Mouse (Mus musculus) embryonic facial prominence, embryonic 11.5 days (tissue): Measurements from ENCODE around the gene Gm39115. TPM values are rescaled to one million over a fixed set of nuclear protein-coding genes. Genes with fewer than 3 reads are reported as not detected.
"Not testable (repeated sequence)": the region's sequence is repeated elsewhere in the genome, so short reads cannot be mapped to it uniquely, and the experiment has no call there.

Experiments
- ATAC-seq: fragments of 200-750 bp; cut with Nextera tagmentation; replicated peaks from 2 replicates; pipeline ENCODE4 v1.8.0; 2017; ENCODE audit warnings: low read depth; ENCODE audit not compliant: insufficient number of reproducible peaks, low FRiP score, low TSS enrichment
- DNase-seq: peaks from one replicate; pipeline ENCODE4 v3.0.0-alpha.2; 2015; ENCODE audit warnings: low spot score
- H3K27ac ChIP-seq: fragments of 300-500 bp; sonication (generic); replicated peaks from 2 replicates; pipeline ENCODE4 v1.5.1; 2014; ENCODE audit warnings: mild to moderate bottlenecking, low read depth, low read length, control low read depth
- H3K27me3 ChIP-seq: fragments of 300-500 bp; sonication (generic); 2 replicates; pipeline ENCODE4 v1.6.1; 2014; ENCODE audit warnings: mild to moderate bottlenecking, low read length, moderate library complexity, mixed read lengths; ENCODE audit not compliant: control insufficient read depth, insufficient read depth
- H3K36me3 ChIP-seq: fragments of 300-500 bp; sonication (generic); replicated peaks from 2 replicates; pipeline ENCODE4 v1.6.1; 2014; ENCODE audit warnings: low read depth, mild to moderate bottlenecking, low read length, moderate library complexity, mixed read lengths; ENCODE audit not compliant: control insufficient read depth, insufficient read depth
- H3K4me1 ChIP-seq: fragments of 300-500 bp; sonication (generic); 2 replicates; pipeline ENCODE4 v1.6.1; 2014; ENCODE audit warnings: low read length, mixed read lengths; ENCODE audit not compliant: control insufficient read depth, insufficient read depth
- H3K4me2 ChIP-seq: fragments of 300-500 bp; sonication (generic); 2 replicates; pipeline ENCODE4 v1.6.1; 2014; ENCODE audit warnings: low read depth, mild to moderate bottlenecking, control low read depth, low read length, moderate library complexity
- H3K4me3 ChIP-seq: fragments of 300-500 bp; sonication (generic); 2 replicates; pipeline ENCODE4 v1.5.1; 2014; ENCODE audit warnings: low read depth, low read length, control low read depth
- H3K9ac ChIP-seq: fragments of 300-500 bp; sonication (generic); replicated peaks from 2 replicates; pipeline ENCODE4 v1.6.1; 2014; ENCODE audit warnings: mild to moderate bottlenecking, control low read depth, low read length
- H3K9me3 ChIP-seq: fragments of 300-500 bp; sonication (generic); replicated peaks from 2 replicates; pipeline ENCODE4 v1.6.1; 2016; ENCODE audit warnings: mild to moderate bottlenecking, low read length, inconsistent platforms, mixed read lengths; ENCODE audit not compliant: control insufficient read depth
- WGBS: fragments of 180-500 bp; shearing (Covaris S2); extraction: QIAGEN DNeasy Blood & Tissue Kit; methylation state at CpG from one replicate; pipeline ENCODE4 v1.1.7; 2014; 5-methylcytosine and 5-hydroxymethylcytosine counted together
- polyA plus RNA-seq: library from polyadenylated mRNA; unstranded; fragments of >200 nt; fragmentation: Nextera tagmentation; extraction: Ambion mirVana; gene quantifications from 2 replicates; pipeline ENCODE4 v1.2.1, GENCODE M21; 2014

Gene Gm39115
- polyA plus RNA-seq, 1 experiment from 2014 or later: not detected

GRCm38 (mm10) chr7:142134206-142134995 is 1.4 kb downstream of the Gm39115 start:
- H3K4me3 ChIP-seq: no peak overlapping the region
- DNase-seq: no peak
- no peak overlapping the region for H3K4me2 ChIP-seq
- ATAC-seq: no peak
- no peaks in the 10 kb centered on the region; the same call in 1 of the 2 replicates for H3K27me3 ChIP-seq
- H3K9me3 ChIP-seq: no peaks in the 10 kb centered on the region
- H3K9ac ChIP-seq: no peak overlapping the region
- no peak overlapping the region for H3K27ac ChIP-seq
- H3K36me3 ChIP-seq: no peaks in the 10 kb centered on the region
- WGBS: 61% methylated on average over 4 of the region's 4 CpGs
- no peaks in the 10 kb centered on the region for H3K4me1 ChIP-seq

GRCm38 (mm10) chr7:142128843-142129242 is 7.0 kb downstream of the Gm39115 start:
- ATAC-seq (no peak), DNase-seq (no peak)
- Histone ChIP-seq H3K9me3 (no peaks in the 10 kb centered on the region), H3K27me3 (no peaks in the 10 kb centered on the region), H3K27ac (no peak overlapping the region), H3K4me1 (no peaks in the 10 kb centered on the region), H3K9ac (no peak overlapping the region), H3K36me3 (no peaks in the 10 kb centered on the region), H3K4me3 (no peak overlapping the region), H3K4me2 (no peak overlapping the region)
- WGBS: 64% methylated on average over 4 of the region's 4 CpGs

GRCm38 (mm10) chr7:142120629-142121028 is 15.2 kb downstream of the Gm39115 start, which contains the start of gene Gm45618:
Gm45618 (minus strand) TSS chr7:142120729.
- not testable (repeated sequence) for H3K9me3 ChIP-seq, H3K4me1 ChIP-seq, H3K9ac ChIP-seq, ATAC-seq, H3K4me3 ChIP-seq, H3K27ac ChIP-seq, H3K36me3 ChIP-seq, DNase-seq, H3K4me2 ChIP-seq, H3K27me3 ChIP-seq
- 92% methylated on average over 1 of the region's 1 CpGs for WGBS

GRCm38 (mm10) chr7:142119632-142120031 is 16.2 kb downstream of the Gm39115 start:
- H3K4me3 ChIP-seq: no peak overlapping the region
- peak; percentile 37 for DNase-seq
- no peaks in the 10 kb centered on the region for H3K36me3 ChIP-seq
- H3K9me3 ChIP-seq: no peaks in the 10 kb centered on the region
- WGBS: 21% methylated on average over 5 of the region's 5 CpGs
- no peak overlapping the region for H3K9ac ChIP-seq
- ATAC-seq: no peak
- H3K4me2 ChIP-seq: no peak overlapping the region
- H3K27me3 ChIP-seq: no peaks in the 10 kb centered on the region
- no peaks in the 10 kb centered on the region for H3K4me1 ChIP-seq
- H3K27ac ChIP-seq: no peak overlapping the region

GRCm38 (mm10) chr7:142104747-142105146 is 31.1 kb downstream of the Gm39115 start:
- no peak overlapping the region for H3K4me3 ChIP-seq
- no peak overlapping the region for H3K9ac ChIP-seq
- no peaks in the 10 kb centered on the region for H3K4me1 ChIP-seq
- 65% methylated on average over 5 of the region's 5 CpGs for WGBS
- H3K36me3 ChIP-seq: no peaks in the 10 kb centered on the region
- H3K27ac ChIP-seq: no peak overlapping the region
- DNase-seq: no peak
- no peaks in the 10 kb centered on the region for H3K9me3 ChIP-seq
- no peaks in the 10 kb centered on the region for H3K27me3 ChIP-seq
- H3K4me2 ChIP-seq: no peak overlapping the region
- ATAC-seq: no peak

GRCm38 (mm10) chr7:142097776-142098175 is 38.1 kb downstream of the Gm39115 start:
- DNase-seq: peak; percentile 82
- Histone ChIP-seq H3K9ac (no peak overlapping the region), H3K36me3 (no peaks in the 10 kb centered on the region), H3K9me3 (no peaks in the 10 kb centered on the region), H3K4me3 (no peak overlapping the region), H3K4me2 (no peak overlapping the region), H3K27me3 (peaks cover 45% of the 10 kb centered on the region), H3K4me1 (no peaks in the 10 kb centered on the region; the same call in none of the 2 replicates), H3K27ac (no peak overlapping the region)
- ATAC-seq: no peak; the same call in 1 of the 2 replicates
- 12% methylated on average over 9 of the region's 9 CpGs for WGBS

GRCm38 (mm10) chr7:142096701-142097100 is 39.1 kb downstream of the Gm39115 start:
- DNase-seq: no peak
- H3K4me1 ChIP-seq: no peaks in the 10 kb centered on the region; the same call in none of the 2 replicates
- 66% methylated on average over 4 of the region's 4 CpGs for WGBS
- no peaks in the 10 kb centered on the region for H3K36me3 ChIP-seq
- H3K4me3 ChIP-seq: no peak overlapping the region
- no peak overlapping the region for H3K4me2 ChIP-seq
- no peak overlapping the region for H3K9ac ChIP-seq
- ATAC-seq: no peak
- H3K27ac ChIP-seq: no peak overlapping the region
- H3K27me3 ChIP-seq: peaks cover 50% of the 10 kb centered on the region
- H3K9me3 ChIP-seq: no peaks in the 10 kb centered on the region

- Histone ChIP-seq H3K4me1 (no peaks in the 10 kb centered on the region; the same call in none of the 2 replicates), H3K27ac (0 out of 2 replicates have a peak within 1 kb of the TSS, but pooled peaks have one; percentile 13), H3K9me3 (no peaks in the 10 kb centered on the region), H3K27me3 (peaks cover 54% of the 10 kb centered on the region), H3K36me3 (no peaks in the 10 kb centered on the region), H3K4me2 (peak within 1 kb of the TSS; percentile 98), H3K9ac (peak within 1 kb of the TSS; percentile 61), H3K4me3 (peak within 1 kb of the TSS; percentile 68)
- DNase-seq (peak; percentile 89), ATAC-seq (peak; percentile 70)
- WGBS: under 1% methylated on average over 62 of the region's 63 CpGs
Observed at GRCm38 (mm10) chr7:142095183-142095931, 40.5 kb downstream of the Gm39115 start, which contains the start of gene Dusp8. Dusp8 (minus strand) TSS chr7:142095843.
